Mouse (Mus musculus) lung, embryonic 14.5 days (tissue): ENCODE measurements at regions not wholly inside any gene's neighbourhood (a gene's known extent, or its start where the extent isn't known, plus 50 kb on each side); places are given as distances from the start of the nearest gene placed in this dataset.

Source experiments
- ATAC-seq: fragments of 200-750 bp; cut with Nextera tagmentation; 2 replicates; pipeline ENCODE4 v1.8.0; 2017; ENCODE audit warnings: mild to moderate bottlenecking, moderate TSS enrichment, moderate library complexity; ENCODE audit not compliant: insufficient read depth
- DNase-seq: peaks from one replicate; pipeline ENCODE4 v3.0.0-alpha.2; 2015
- H3K27ac ChIP-seq: fragments of 300-500 bp; sonication (generic); 2 replicates; pipeline ENCODE4 v1.5.1; 2014; ENCODE audit warnings: low read depth, mild to moderate bottlenecking, moderate library complexity
- H3K27me3 ChIP-seq: fragments of 300-500 bp; sonication (generic); 2 replicates; pipeline ENCODE4 v1.6.1; 2014; ENCODE audit warnings: low read length, control low read depth; ENCODE audit not compliant: insufficient read depth
- H3K36me3 ChIP-seq: fragments of 300-500 bp; sonication (generic); 2 replicates; pipeline ENCODE4 v1.6.1; 2014; ENCODE audit warnings: control low read depth; ENCODE audit not compliant: insufficient read depth
- H3K4me1 ChIP-seq: fragments of 300-500 bp; sonication (generic); 2 replicates; pipeline ENCODE4 v1.6.1; 2014; ENCODE audit warnings: antibody characterized with exemption, control low read depth; ENCODE audit not compliant: insufficient read depth
- H3K4me2 ChIP-seq: fragments of 300-500 bp; sonication (generic); 2 replicates; pipeline ENCODE4 v1.6.1; 2014; ENCODE audit warnings: mild to moderate bottlenecking
- H3K4me3 ChIP-seq: fragments of 300-500 bp; sonication (generic); 2 replicates; pipeline ENCODE4 v1.5.1; 2014; ENCODE audit warnings: low read depth, low read length
- H3K9ac ChIP-seq: fragments of 300-500 bp; sonication (generic); 2 replicates; pipeline ENCODE4 v1.6.1; 2014
- H3K9me3 ChIP-seq: fragments of 300-500 bp; sonication (generic); 2 replicates; pipeline ENCODE4 v1.6.1; 2016; ENCODE audit warnings: low read depth, low read length, control low read depth
- CTCF ChIP-seq: IDR thresholded peaks from 2 replicates; pipeline ENCODE4 v1.5.1; 2016; ENCODE audit warnings: antibody characterized with exemption, low read depth
- WGBS: fragments of 180-500 bp; shearing (Covaris S2); extraction: QIAGEN DNeasy Blood & Tissue Kit; methylation state at CpG from one replicate; pipeline ENCODE4 v1.1.7; 2014; 5-methylcytosine and 5-hydroxymethylcytosine counted together

DNA sequence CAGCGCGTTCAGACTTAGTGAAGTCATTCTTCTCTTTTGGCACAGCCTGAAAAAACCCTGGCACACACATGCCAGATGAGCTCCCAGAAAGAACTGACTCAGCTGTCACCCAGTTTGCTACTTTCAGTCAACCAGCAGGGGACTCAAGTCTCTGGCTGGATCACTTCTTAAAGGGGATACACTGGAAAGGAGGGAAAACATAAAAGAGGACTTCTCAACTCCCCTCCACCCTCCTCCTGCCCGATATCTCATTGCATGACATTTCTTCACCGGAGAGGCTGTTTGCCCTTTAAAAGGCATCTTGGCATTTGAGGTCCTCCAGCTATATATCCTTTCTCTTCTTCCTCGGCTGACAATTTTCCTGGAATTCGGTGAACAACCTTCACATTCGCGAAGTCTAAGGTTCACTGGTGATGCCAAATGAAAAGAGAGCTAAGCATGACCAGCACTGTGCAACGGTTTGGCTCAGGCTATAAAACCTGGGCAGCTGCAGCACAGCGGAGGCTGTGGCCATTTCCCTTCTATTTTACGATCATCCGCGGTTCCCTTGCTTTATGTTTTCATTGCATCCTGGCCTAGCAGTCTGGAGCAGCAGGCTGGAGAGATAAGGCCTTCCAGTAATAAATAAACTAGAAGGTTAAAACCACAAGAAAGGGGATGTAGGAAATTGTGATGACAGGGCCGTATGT lies 313.6 kb downstream of the Ndufa4 start:
- H3K27me3 ChIP-seq, result no peaks in the 10 kb centered on the region
- peak; percentile 58; the same call in 1 of the 2 replicates for ATAC-seq
- no peak for TF ChIP-seq CTCF
- H3K4me1 ChIP-seq, result no peaks in the 10 kb centered on the region
- no peaks in the 10 kb centered on the region for H3K9me3 ChIP-seq
- peak; percentile 27 for DNase-seq
- H3K27ac ChIP-seq, result no peak overlapping the region
- H3K4me3 ChIP-seq, result no peak overlapping the region
- no peaks in the 10 kb centered on the region for H3K36me3 ChIP-seq
- peak overlapping the region; percentile 25 for H3K4me2 ChIP-seq
- no peak overlapping the region for H3K9ac ChIP-seq
- WGBS, result 55% methylated on average over 14 of the region's 14 CpGs

DNA sequence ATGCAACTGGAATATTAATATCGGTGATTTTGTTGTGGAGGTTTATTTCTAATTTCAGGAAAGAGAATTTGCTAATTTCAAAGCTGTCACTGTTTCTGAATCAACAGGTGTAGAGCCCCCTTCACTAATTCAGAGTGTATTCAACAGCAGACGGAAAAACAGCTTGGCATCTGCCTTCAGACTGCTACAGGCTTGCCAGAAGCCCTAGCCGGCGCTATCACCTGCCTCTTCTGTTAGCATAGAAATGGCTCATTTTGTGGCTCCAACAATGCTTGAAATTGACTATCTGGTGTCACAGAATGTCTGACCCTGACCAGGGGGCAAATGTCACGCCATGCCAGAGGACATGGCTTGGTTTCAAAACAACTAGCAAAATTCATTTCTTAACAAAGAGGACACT lies 331.2 kb downstream of the Ndufa4 start:
- Histone ChIP-seq H3K27me3 (no peaks in the 10 kb centered on the region), H3K4me1 (no peaks in the 10 kb centered on the region), H3K27ac (no peak overlapping the region), H3K4me3 (no peak overlapping the region), H3K9ac (no peak overlapping the region), H3K4me2 (no peak overlapping the region), H3K9me3 (no peaks in the 10 kb centered on the region), H3K36me3 (no peaks in the 10 kb centered on the region)
- no peak for DNase-seq
- 85% methylated on average over 5 of the region's 5 CpGs for WGBS
- no peak for ATAC-seq
- TF ChIP-seq CTCF, result no peak

DNA sequence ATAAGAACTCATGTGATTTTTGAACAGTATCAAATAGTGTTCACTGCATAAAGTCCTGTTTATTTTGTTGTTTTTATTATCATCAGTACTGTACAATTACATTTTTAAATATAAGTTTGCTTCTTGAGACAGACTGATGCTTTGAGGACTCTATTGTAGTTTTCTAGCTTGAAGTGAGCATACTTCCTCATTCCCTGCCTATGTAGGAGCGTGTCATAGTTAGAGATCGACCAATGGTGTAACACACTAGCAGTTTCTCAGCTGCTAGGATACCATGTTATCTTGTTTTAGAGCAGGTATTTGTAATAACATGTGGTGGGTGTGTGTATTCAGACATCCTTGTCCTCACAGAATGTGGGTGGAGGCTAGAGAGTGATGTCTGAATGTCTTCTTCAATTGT lies 342.1 kb downstream of the Ndufa4 start:
- no peak overlapping the region for H3K4me2 ChIP-seq
- no peak for TF ChIP-seq CTCF
- H3K9ac ChIP-seq, result no peak overlapping the region
- no peaks in the 10 kb centered on the region for H3K4me1 ChIP-seq
- H3K9me3 ChIP-seq, result no peaks in the 10 kb centered on the region
- ATAC-seq, result no peak
- H3K4me3 ChIP-seq, result no peak overlapping the region
- no peaks in the 10 kb centered on the region for H3K36me3 ChIP-seq
- DNase-seq, result no peak
- 84% methylated on average over 2 of the region's 2 CpGs for WGBS
- no peaks in the 10 kb centered on the region for H3K27me3 ChIP-seq
- no peak overlapping the region for H3K27ac ChIP-seq

DNA sequence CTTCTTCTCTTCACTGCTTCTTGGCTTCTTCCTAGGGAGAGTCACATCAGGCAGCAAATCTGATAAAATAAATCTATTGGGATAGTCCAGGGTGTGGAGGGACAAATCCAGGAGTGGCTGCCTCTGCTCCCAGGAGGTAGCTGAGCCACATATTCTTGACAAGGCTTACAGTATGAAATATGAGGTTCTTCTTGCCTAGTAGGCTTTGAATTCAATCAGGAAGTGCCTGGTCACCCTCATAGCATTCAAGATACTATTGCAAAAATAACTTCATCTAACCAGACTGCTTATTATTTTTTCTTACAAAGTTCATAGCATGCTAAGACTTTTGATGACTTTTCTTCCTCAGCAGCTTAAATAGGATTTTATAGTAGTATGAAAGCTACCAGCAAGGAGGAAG lies 356.8 kb downstream of the Ndufa4 start:
- Histone ChIP-seq H3K4me3 (no peak overlapping the region), H3K4me2 (no peak overlapping the region), H3K4me1 (no peaks in the 10 kb centered on the region), H3K9ac (no peak overlapping the region), H3K9me3 (no peaks in the 10 kb centered on the region), H3K27me3 (no peaks in the 10 kb centered on the region), H3K27ac (no peak overlapping the region), H3K36me3 (no peaks in the 10 kb centered on the region)
- TF ChIP-seq CTCF, result no peak
- no peak for ATAC-seq
- no peak for DNase-seq

DNA sequence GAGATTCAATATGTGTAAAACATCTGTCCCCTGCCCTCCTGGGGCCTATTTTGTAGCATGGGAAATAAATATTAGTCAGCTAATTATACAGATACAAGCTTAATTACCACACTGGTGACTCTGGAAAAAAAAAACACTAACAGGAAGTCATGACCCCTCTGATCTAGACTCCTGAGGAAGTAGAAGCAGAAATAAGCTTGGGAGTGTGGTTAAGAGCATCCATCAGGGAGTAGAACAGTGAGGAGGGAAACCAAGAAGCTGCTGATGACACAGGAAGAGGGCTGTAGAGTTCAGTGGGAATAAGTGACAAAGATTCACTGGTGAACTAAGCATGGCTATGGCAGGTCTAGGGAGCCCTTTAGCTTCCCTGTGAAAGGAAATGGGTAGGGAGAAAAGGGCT lies 360.0 kb downstream of the Ndufa4 start:
- Histone ChIP-seq H3K4me2 (no peak overlapping the region), H3K27ac (no peak overlapping the region), H3K4me3 (no peak overlapping the region), H3K36me3 (no peaks in the 10 kb centered on the region), H3K9me3 (no peaks in the 10 kb centered on the region), H3K9ac (no peak overlapping the region), H3K27me3 (no peaks in the 10 kb centered on the region), H3K4me1 (no peaks in the 10 kb centered on the region)
- no peak for DNase-seq
- TF ChIP-seq CTCF, result no peak
- ATAC-seq, result no peak

DNA sequence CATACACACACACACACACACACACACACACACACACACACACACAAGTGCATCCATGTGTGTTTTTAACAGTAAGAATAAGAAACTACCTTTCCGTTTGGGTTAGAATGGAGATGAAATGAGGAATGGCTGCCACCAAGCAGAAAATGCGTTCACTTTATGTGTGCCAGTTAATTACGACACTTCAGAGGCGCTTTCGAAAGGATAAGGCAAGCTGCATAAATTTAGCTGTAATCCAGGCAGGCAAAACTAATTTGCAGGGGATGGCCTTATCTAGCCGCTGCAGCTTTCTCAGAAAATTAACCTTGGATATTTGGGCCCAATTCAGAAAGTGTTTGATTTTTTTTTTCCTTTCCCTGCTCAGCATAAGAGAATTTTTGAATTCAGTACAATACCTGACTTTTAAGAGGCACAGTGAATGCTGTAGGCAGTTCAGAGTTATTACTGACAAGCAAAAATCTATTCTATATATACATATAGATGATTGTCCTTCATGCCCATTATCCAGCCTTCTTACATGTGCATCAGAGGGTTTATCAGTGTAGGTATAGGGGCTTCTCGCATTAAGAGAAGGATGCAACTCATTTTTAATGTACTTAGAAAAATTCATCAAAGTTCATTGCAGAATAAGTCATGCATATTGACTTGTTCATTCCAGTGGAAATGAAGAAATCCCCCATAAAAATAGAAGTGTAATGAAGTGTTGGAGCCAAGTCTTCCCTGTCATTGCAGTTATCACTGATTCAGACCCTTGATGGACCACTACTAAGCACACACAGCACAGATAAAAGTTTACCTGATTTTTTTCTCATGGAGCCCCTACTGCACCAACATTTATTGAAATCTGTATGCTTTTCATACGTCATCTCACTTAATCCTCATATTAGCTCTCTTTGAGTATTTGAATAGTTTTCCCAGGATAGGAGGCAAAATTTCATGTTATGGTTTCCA lies 372.1 kb downstream of the Ndufa4 start:
- TF ChIP-seq CTCF, result no peak

DNA sequence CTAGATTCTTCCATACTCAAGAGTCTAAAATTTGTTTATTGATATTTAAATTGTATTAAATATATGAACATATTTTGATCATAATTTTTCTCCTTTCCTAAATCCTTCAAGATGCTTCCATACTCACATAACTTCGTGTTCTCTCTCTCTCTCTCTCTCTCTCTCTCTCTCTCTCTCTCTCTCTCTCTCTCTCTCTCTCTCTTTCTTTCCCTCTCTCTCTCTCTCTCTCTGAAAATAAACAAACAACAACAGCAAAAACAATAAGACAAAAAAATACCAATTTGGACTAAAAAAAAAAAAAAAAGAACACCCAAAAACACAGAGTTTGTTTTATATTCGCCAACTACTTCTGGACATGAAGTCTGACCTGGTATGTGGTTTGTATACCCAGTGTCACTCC lies 404.2 kb downstream of the Ndufa4 start:
- Histone ChIP-seq H3K36me3 (no peaks in the 10 kb centered on the region), H3K4me1 (no peaks in the 10 kb centered on the region), H3K9me3 (no peaks in the 10 kb centered on the region), H3K4me2 (no peak overlapping the region), H3K27ac (no peak overlapping the region), H3K4me3 (no peak overlapping the region), H3K27me3 (no peaks in the 10 kb centered on the region), H3K9ac (no peak overlapping the region)
- no peak for DNase-seq
- no peak for ATAC-seq
- WGBS, result 84% methylated on average over 2 of the region's 2 CpGs
- TF ChIP-seq CTCF, result no peak

More for the DNA sequence above, 372.1 kb downstream of the Ndufa4 start:
- H3K4me3 ChIP-seq, result no peak overlapping the region
- ATAC-seq (no peak), DNase-seq (no peak)
- H3K27ac ChIP-seq, result no peak overlapping the region
- 77% methylated on average over 8 of the region's 8 CpGs for WGBS
- H3K4me2 ChIP-seq, result no peak overlapping the region
- H3K9ac ChIP-seq, result no peak overlapping the region
- no peaks in the 10 kb centered on the region for H3K4me1 ChIP-seq
- H3K9me3 ChIP-seq, result no peaks in the 10 kb centered on the region
- H3K36me3 ChIP-seq, result no peaks in the 10 kb centered on the region
- no peaks in the 10 kb centered on the region for H3K27me3 ChIP-seq
